Mouse (Mus musculus) embryonic stem cell, embryonic (primary cell): Measurements from ENCODE around the gene Olfr800.

Source experiments
- CTCF ChIA-PET, 4 experiments: fragments of 300-600 bp in 2 of 4; fragments of 350-600 bp in 2 of 4; sonication (Branson Sonifier 250); formaldehyde crosslinking; loops; one replicate each; lab custom pipeline; 2022; ENCODE audit warnings: inconsistent platforms in 2 of 4; lab: Charles Lee
- POLR2A ChIA-PET, 4 experiments: fragments of 300-600 bp in 2 of 4; fragments of 350-600 bp in 2 of 4; sonication (Branson Sonifier 250); formaldehyde crosslinking; loops; one replicate each; lab custom pipeline; 2022; ENCODE audit warnings: antibody characterized with exemption in 4 of 4, inconsistent platforms in 1 of 4; lab: Charles Lee

Gene Olfr800

GRCm38 (mm10) chr10:129657394-129657793, at the start of gene Olfr800:
TSS of gene Olfr800 (plus strand) at chr10:129657694.
- ChIA-PET CTCF (no interaction called here), POLR2A (no interaction called here)

DNA sequence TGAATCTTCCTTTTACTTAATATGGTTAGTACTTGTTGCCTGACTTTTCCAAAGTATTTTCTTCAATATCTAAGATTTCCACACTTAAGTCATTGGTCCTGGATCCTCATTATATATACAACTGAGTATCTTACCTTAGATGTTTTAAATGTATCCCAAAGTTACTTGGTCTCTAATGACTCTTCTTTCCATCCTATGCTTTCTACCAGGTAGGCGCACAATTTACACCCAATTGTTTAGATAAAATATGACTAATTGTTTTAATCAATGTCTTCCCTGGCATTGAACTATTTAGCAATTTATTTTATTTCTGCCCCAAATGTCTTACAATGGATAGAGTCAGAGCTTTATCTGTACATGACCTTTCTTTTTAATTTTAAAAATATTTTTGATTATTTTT, 45.0 kb upstream of the Olfr800 start, which contains the start of gene Olfr796:
Olfr796 (minus strand) TSS at position 101 of the 400 bp plus-strand sequence.
- ChIA-PET POLR2A (no interaction called here), CTCF (no interaction called here)

- ChIA-PET CTCF (interaction anchor here in 1 of 4 experiments (0.5 kb wide), 1 partner anchor 816 kb away, joined by 13 read pairs; no protein-coding TSS in a partner anchor), POLR2A (no interaction called here)
These were observed 35.8 kb upstream of the Olfr800 start for GRCm38 (mm10) chr10:129621724-129622123.

DNA sequence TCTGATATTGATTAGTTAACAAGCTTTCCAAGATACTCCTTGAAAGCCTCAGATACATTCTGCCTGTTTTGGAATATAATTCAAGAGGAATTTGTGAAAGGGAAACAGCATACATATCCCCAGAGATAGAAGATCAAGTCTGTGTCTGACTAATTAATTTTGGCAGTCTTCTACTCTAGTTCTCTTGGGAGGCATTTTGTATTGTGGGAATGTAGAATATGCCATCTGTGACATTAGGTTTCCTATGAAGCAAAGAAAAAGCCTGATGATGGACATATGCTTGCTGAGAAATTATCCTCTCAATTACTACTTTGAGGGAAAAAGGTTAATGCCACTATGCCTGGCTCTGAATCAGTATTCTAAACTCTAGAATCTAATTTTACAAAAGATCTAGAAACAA, 34.2 kb upstream of the Olfr800 start:
- ChIA-PET CTCF (no interaction called here), POLR2A (no interaction called here)

GRCm38 (mm10) chr10:129627834-129628233, 29.7 kb upstream of the Olfr800 start, which contains the start of gene Olfr798:
TSS of gene Olfr798 (minus strand) at chr10:129627934.
- CTCF ChIA-PET, result no interaction called here
- POLR2A ChIA-PET, result no interaction called here

DNA sequence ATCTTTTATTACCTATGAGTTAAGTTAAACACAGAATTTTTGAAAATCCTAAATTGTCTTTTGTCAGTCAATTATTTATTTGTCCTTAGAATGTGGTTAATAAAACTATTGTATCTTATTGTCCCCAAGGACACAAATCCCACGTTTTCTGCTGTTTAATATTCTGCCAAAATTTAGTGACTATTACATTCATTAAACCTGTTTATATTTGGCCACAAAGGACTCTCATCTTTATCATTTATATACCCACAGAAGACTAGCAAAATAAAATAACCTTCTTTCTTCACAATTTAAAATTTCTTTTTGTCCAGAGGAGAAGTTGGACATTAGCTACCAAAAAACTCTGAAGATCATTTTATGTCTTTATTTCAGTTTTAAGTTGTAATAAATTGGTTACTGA, 20.3 kb upstream of the Olfr800 start, which contains the start of gene Olfr799:
Olfr799 (plus strand) TSS at position 301 of the 400 bp plus-strand sequence.
- POLR2A ChIA-PET, result no interaction called here
- CTCF ChIA-PET, result no interaction called here

- CTCF ChIA-PET, result no interaction called here
- POLR2A ChIA-PET, result no interaction called here
These were observed 5.7 kb upstream of the Olfr800 start for GRCm38 (mm10) chr10:129651763-129652162.

- ChIA-PET CTCF (no interaction called here), POLR2A (no interaction called here)
These were observed 16.3 kb downstream of the Olfr800 start, which contains the start of gene Olfr801 for GRCm38 (mm10) chr10:129673765-129674164. TSS of gene Olfr801 (minus strand) at chr10:129673865.

DNA sequence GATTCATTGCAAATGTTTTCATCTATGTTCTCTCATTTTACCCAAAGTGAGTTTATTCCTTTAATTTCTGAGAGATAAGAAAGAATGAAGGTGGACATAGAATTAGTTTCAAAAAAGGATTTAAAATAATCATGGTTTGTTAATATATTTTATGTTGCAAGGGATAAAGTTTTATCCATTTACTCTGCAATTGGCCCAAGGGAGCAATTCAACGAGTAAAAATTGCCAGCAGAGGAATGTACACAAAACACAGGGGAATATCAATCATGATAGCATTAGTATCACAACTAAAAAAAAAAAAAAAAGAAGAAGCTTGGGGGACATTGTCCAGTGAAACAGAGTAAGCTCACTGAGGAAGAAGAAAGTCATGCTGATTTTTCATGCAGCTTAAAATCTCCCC, 30.6 kb downstream of the Olfr800 start, which contains the start of gene Olfr802:
Olfr802 (minus strand) TSS at position 101 of the 400 bp plus-strand sequence.
- ChIA-PET CTCF (interaction anchor here in 1 of 4 experiments (0.6 kb wide), 1 partner anchor 8 kb away, joined by 3 read pairs; no protein-coding TSS in a partner anchor), POLR2A (interaction anchor here in 1 of 4 experiments (0.6 kb wide), 1 partner anchor 744 kb away, joined by 3 read pairs; no protein-coding TSS in a partner anchor)

DNA sequence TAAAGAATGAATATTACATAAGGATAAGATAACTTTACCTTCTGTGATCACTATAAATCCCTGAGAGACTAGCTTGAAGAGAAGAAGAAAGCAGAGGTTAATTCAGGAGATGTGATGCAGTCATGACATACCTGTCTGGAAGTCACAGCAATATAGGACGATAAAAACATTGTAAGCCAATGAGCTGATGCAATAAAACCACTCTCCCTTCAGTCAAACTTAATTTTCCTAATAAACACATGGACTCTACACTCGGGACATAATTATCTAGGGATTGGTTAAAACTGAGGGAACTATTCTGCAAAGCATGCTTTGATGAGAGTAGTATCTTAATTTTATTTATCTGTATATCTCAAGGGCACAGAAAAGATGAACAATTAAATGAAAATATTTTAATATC, 36.7 kb downstream of the Olfr800 start, which contains the start of gene Olfr803:
Olfr803 (minus strand) TSS at position 101 of the 400 bp plus-strand sequence.
- POLR2A ChIA-PET, result no interaction called here
- CTCF ChIA-PET, result no interaction called here

GRCm38 (mm10) chr10:129702910-129703309, 45.4 kb downstream of the Olfr800 start, which contains the start of gene Olfr804:
TSS of gene Olfr804 (plus strand) at chr10:129703210.
- CTCF ChIA-PET, result no interaction called here
- POLR2A ChIA-PET, result no interaction called here
